Comparison of ENCODE assay signal across 20 mouse cellular contexts in genomic region chr8:120882657-120883056, GRCm38 (mm10).
A peak's percentile ranks its signal among the peaks of the same experiment; 100 is the strongest.
DNase-seq lines count a peak whose midpoint lies in the region; ATAC-seq and TF ChIP-seq lines count a peak whose summit lies in the region.
"Had no signal": no experiment of that assay in that cellular context is flagged by ENCODE, and none has a peak within 500 bp of the region (broad histone marks: within the 10 kb centered on the region; RNA-seq: fewer than 3 reads in every experiment).

No protein-coding gene starts in this region.

- no peak for TF ChIP-seq CTCF in lung, adult 2 months (IDR thresholded peaks at IDR 0.05; ENCODE audit: insufficient read depth, low read length)

- H3K4me1 ChIP-seq in lung, adult 2 months (ENCODE audit: control insufficient read depth, insufficient read depth, low read length): peaks cover 6% of the 10 kb centered on the region
- peaks cover 20% of the 10 kb centered on the region for H3K4me1 ChIP-seq in neural tube, embryonic 13.5 days (replicated peaks)
- peaks cover 7% of the 10 kb centered on the region for H3K4me1 ChIP-seq in neural tube, embryonic 15.5 days
- peaks cover 17% of the 10 kb centered on the region for H3K4me1 ChIP-seq in limb, embryonic 10.5 days

- no peaks in the 10 kb centered on the region for H3K36me3 ChIP-seq in neural tube, embryonic 13.5 days
- H3K36me3 ChIP-seq in neural tube, embryonic 15.5 days: no peaks in the 10 kb centered on the region
- H3K36me3 ChIP-seq in limb, embryonic 10.5 days: no peaks in the 10 kb centered on the region
- H3K36me3 ChIP-seq: embryonic facial prominence, embryonic 13.5 days; heart, embryonic 15.5 days; limb, embryonic 12.5 days; midbrain, embryonic 13.5 days had no signal

- no peak overlapping the region for H3K27ac ChIP-seq in neural tube, embryonic 13.5 days (replicated peaks)
- no peak overlapping the region for H3K27ac ChIP-seq in neural tube, embryonic 15.5 days (replicated peaks)
- no peak overlapping the region for H3K27ac ChIP-seq in limb, embryonic 10.5 days
- H3K27ac ChIP-seq: embryonic facial prominence, embryonic 13.5 days; heart, adult 2 months; heart, embryonic 15.5 days; limb, embryonic 12.5 days; liver, embryonic 14.5 days; midbrain, embryonic 13.5 days had no signal

- TF ChIP-seq POLR2A in lung, adult 2 months (IDR thresholded peaks at IDR 0.05; ENCODE audit: borderline replicate concordance, extremely low read depth, low read depth, low read length): no peak

- 33% methylated on average over 13 of the region's 13 CpGs for WGBS in lung, adult 2 months
- 24% methylated on average over 13 of the region's 13 CpGs for WGBS in neural tube, embryonic 13.5 days
- 26% methylated on average over 13 of the region's 13 CpGs for WGBS in neural tube, embryonic 15.5 days
- WGBS in limb, embryonic 10.5 days: 11% methylated on average over 13 of the region's 13 CpGs

- peak overlapping the region; percentile 7 for H3K4me3 ChIP-seq in lung, adult 2 months (replicated peaks; ENCODE audit: extremely low read depth, low read depth, low read length)
- no peak overlapping the region for H3K4me3 ChIP-seq in neural tube, embryonic 13.5 days
- no peak overlapping the region for H3K4me3 ChIP-seq in neural tube, embryonic 15.5 days (replicated peaks)
- no peak overlapping the region for H3K4me3 ChIP-seq in limb, embryonic 10.5 days
- H3K4me3 ChIP-seq: heart, adult 2 months; midbrain, embryonic 13.5 days; myocyte had no signal

- 0 out of 2 replicates have a peak, but pooled peaks have one; percentile 23 for ATAC-seq in neural tube, embryonic 13.5 days (ENCODE audit: low read depth)
- no peak for ATAC-seq in neural tube, embryonic 15.5 days (ENCODE audit: low FRiP score)
- ATAC-seq: forebrain, embryonic 14.5 days; inflammation-experienced regulatory T-cells, adult 6 months; midbrain, embryonic 13.5 days had no signal

- H3K4me2 ChIP-seq in neural tube, embryonic 13.5 days: no peak overlapping the region
- H3K4me2 ChIP-seq in neural tube, embryonic 15.5 days: no peak overlapping the region
- H3K4me2 ChIP-seq: heart, embryonic 15.5 days had no signal

- no peaks in the 10 kb centered on the region for H3K9me3 ChIP-seq in neural tube, embryonic 13.5 days
- H3K9me3 ChIP-seq in neural tube, embryonic 15.5 days (replicated peaks): no peaks in the 10 kb centered on the region
- H3K9me3 ChIP-seq in limb, embryonic 10.5 days (replicated peaks): no peaks in the 10 kb centered on the region
- H3K9me3 ChIP-seq: embryonic facial prominence, embryonic 13.5 days; heart, embryonic 15.5 days; limb, embryonic 12.5 days; midbrain, embryonic 13.5 days had no signal

- no peak overlapping the region for H3K9ac ChIP-seq in neural tube, embryonic 13.5 days
- H3K9ac ChIP-seq in neural tube, embryonic 15.5 days (replicated peaks): no peak overlapping the region
- H3K9ac ChIP-seq: embryonic facial prominence, embryonic 13.5 days; heart, embryonic 15.5 days; limb, embryonic 12.5 days; liver, embryonic 14.5 days had no signal

- peaks cover 90% of the 10 kb centered on the region for H3K27me3 ChIP-seq in neural tube, embryonic 13.5 days
- H3K27me3 ChIP-seq in neural tube, embryonic 15.5 days (replicated peaks): peaks cover 86% of the 10 kb centered on the region
- H3K27me3 ChIP-seq in limb, embryonic 10.5 days (ENCODE audit: low read depth, poor library complexity, severe bottlenecking): peaks cover 100% of the 10 kb centered on the region

- DNase-seq in lung, adult 2 months: no peak
- DNase-seq in lung, postnatal 25 days (ENCODE audit: low spot score): no peak
- peak; percentile 55 for DNase-seq in limb, embryonic 10.5 days (ENCODE audit: low spot score)
- DNase-seq in B cell, adult 2 months: no peak
- no peak for DNase-seq in urinary bladder, postnatal 25 days (ENCODE audit: low spot score)
- DNase-seq: cerebellum, adult 2 months; cerebellum, postnatal 36 days; gastrocnemius, postnatal 25 days; heart, adult 2 months; right cerebral cortex, adult 18-20 months had no signal
